Mouse (Mus musculus) erythroblast, embryonic 14.5 days (primary cell): ENCODE measurements around the gene Gm21983.

Experiments used
- GATA1 ChIP-seq: IDR thresholded peaks from 2 replicates; pipeline ENCODE4 v1.6.1; 2012; ENCODE audit warnings: low read length, inconsistent platforms, mixed read lengths
- TAL1 ChIP-seq: IDR thresholded peaks from 3 replicates; pipeline ENCODE4 v1.6.1; 2012; ENCODE audit warnings: low read length, inconsistent platforms, mixed read lengths

GRCm38 (mm10) chr7:27161744-27162143 is 19.1 kb downstream of the Gm21983 start:
- TF ChIP-seq GATA1, result no peak
- TF ChIP-seq TAL1, result no peak
